Mouse (Mus musculus): Measurements from ENCODE around the gene Olfr295. TPM values are rescaled to one million over a fixed set of nuclear protein-coding genes. Genes with fewer than 3 reads are reported as not detected.

The Olfr295 gene
- polyA plus RNA-seq (2015; fragmentation: Nextera tagmentation; extraction: Ambion mirVana) = not detected in 2 replicates

GRCm38 (mm10) chr7:86583562-86583961 lies at the start of gene Olfr295:
TSS of gene Olfr295 (plus strand) at chr7:86583862.
- no peak for DNase-seq (ENCODE audit: low spot score)

- DNase-seq (ENCODE audit: low spot score) = no peak
Observed at GRCm38 (mm10) chr7:86616543-86616942, 32.9 kb downstream of the Olfr295 start, which contains the start of gene Olfr294. TSS of gene Olfr294 (minus strand) at chr7:86616643.

Other genes starting within 250 kb of the Olfr295 start
- not detected in 2 replicates for gene Olfr307, start 246.3 kb upstream of the Olfr295 start, polyA plus RNA-seq (2015; fragmentation: Nextera tagmentation; extraction: Ambion mirVana)
- gene Olfr305, start 216.9 kb upstream of the Olfr295 start, polyA plus RNA-seq (2015; fragmentation: Nextera tagmentation; extraction: Ambion mirVana) = not detected in 2 replicates
- gene Olfr304, start 197.2 kb upstream of the Olfr295 start, polyA plus RNA-seq (2015; fragmentation: Nextera tagmentation; extraction: Ambion mirVana) = not detected in 2 replicates
- not detected in 2 replicates for gene Olfr303, start 186.1 kb upstream of the Olfr295 start, polyA plus RNA-seq (2015; fragmentation: Nextera tagmentation; extraction: Ambion mirVana)
- gene Olfr301, start 180.0 kb upstream of the Olfr295 start, polyA plus RNA-seq (2015; fragmentation: Nextera tagmentation; extraction: Ambion mirVana) = not detected in 2 replicates
- gene Olfr299, start 123.9 kb upstream of the Olfr295 start, polyA plus RNA-seq (2015; fragmentation: Nextera tagmentation; extraction: Ambion mirVana) = not detected in 2 replicates
- gene Olfr298, start 91.4 kb upstream of the Olfr295 start, polyA plus RNA-seq (2015; fragmentation: Nextera tagmentation; extraction: Ambion mirVana) = not detected in 2 replicates
- not detected in 2 replicates for gene Olfr297, start 63.9 kb upstream of the Olfr295 start, polyA plus RNA-seq (2015; fragmentation: Nextera tagmentation; extraction: Ambion mirVana)
- not detected in 2 replicates for gene Olfr294, start 32.8 kb downstream of the Olfr295 start, polyA plus RNA-seq (2015; fragmentation: Nextera tagmentation; extraction: Ambion mirVana)
- gene Olfr293, start 65.2 kb downstream of the Olfr295 start, polyA plus RNA-seq (2015; fragmentation: Nextera tagmentation; extraction: Ambion mirVana) = not detected in 2 replicates
- gene Olfr292, start 104.5 kb downstream of the Olfr295 start, polyA plus RNA-seq (2015; fragmentation: Nextera tagmentation; extraction: Ambion mirVana) = not detected in 2 replicates
- gene Folh1, start 192.1 kb downstream of the Olfr295 start, polyA plus RNA-seq (2015; fragmentation: Nextera tagmentation; extraction: Ambion mirVana) = 0.06 and 0.16 TPM in 2 replicates
- gene Vmn2r77, start 211.2 kb downstream of the Olfr295 start, polyA plus RNA-seq (2015; fragmentation: Nextera tagmentation; extraction: Ambion mirVana) = not detected in 2 replicates

Data from thymus, postnatal 0 days (tissue).